Mouse (Mus musculus) olfactory bulb, adult 2 months (tissue): ENCODE results near the gene Dscaml1.

ENCODE experiments used
- CTCF ChIP-seq: fragments of 200-500 bp; IDR thresholded peaks from 2 replicates; pipeline ENCODE4 v1.5.1; 2012; ENCODE audit warnings: low read depth, mild to moderate bottlenecking, low read length, moderate library complexity; ENCODE audit not compliant: insufficient read depth
- POLR2A ChIP-seq: fragments of 200-500 bp; IDR thresholded peaks from 2 replicates; pipeline ENCODE4 v1.6.1; 2012; ENCODE audit warnings: mild to moderate bottlenecking, low read depth, low read length, moderate library complexity; ENCODE audit not compliant: insufficient read depth

DNA sequence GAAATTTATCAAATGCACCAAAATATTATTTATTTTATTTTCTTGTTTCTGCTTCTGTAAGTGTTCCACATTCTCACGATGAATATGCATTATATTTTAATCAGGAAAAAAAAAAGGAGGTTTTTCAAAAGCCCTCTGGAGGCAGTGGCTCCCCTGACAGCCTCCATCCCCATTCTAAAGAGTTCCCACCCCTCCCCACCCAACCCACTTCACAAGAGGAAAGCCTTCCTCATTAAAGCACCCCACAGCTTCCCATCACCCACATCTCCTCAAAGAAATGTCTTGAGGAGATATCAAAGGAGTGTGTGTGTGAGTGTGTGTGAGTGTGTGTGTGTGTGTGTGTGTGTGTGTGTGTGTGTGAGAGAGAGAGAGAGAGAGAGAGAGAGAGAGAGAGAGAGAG, 188.2 kb downstream of the Dscaml1 start:
- TF ChIP-seq POLR2A (no peak), CTCF (no peak)
